Mouse (Mus musculus) bone marrow macrophage, adult 2 months (primary cell): ENCODE measurements around the gene Fndc3b. TPM values are rescaled to one million over a fixed set of nuclear protein-coding genes. Genes with fewer than 3 reads are reported as not detected.

ENCODE experiments used
- H3K27ac ChIP-seq: 2 replicates; pipeline ENCODE4 v1.5.1; 2012; ENCODE audit warnings: low read depth, low read length; ENCODE audit not compliant: insufficient read depth
- H3K4me1 ChIP-seq: 2 replicates; pipeline ENCODE4 v1.6.1; 2012; ENCODE audit warnings: low read length; ENCODE audit not compliant: control insufficient read depth, insufficient read depth
- H3K4me3 ChIP-seq: 2 replicates; pipeline ENCODE4 v1.5.1; 2012; ENCODE audit warnings: mild to moderate bottlenecking, low read length, moderate library complexity; ENCODE audit not compliant: insufficient read depth
- CTCF ChIP-seq: IDR thresholded peaks from 2 replicates; pipeline ENCODE4 v1.5.1; 2012; ENCODE audit warnings: low read depth, mild to moderate bottlenecking, low read length, moderate library complexity
- POLR2A ChIP-seq: IDR thresholded peaks from 2 replicates; pipeline ENCODE4 v1.6.1; 2012; ENCODE audit warnings: mild to moderate bottlenecking, low read depth, low read length, borderline replicate concordance
- polyA plus RNA-seq: library from polyadenylated mRNA; stranded (reverse); fragments of >200 nt; gene quantifications from 2 replicates; pipeline ENCODE4 v1.2.4, GENCODE M21; 2012; ENCODE audit not compliant: missing spikeins, insufficient read depth, insufficient read length

Fndc3b gene
- polyA plus RNA-seq, 1 experiment: 33.8 TPM

DNA sequence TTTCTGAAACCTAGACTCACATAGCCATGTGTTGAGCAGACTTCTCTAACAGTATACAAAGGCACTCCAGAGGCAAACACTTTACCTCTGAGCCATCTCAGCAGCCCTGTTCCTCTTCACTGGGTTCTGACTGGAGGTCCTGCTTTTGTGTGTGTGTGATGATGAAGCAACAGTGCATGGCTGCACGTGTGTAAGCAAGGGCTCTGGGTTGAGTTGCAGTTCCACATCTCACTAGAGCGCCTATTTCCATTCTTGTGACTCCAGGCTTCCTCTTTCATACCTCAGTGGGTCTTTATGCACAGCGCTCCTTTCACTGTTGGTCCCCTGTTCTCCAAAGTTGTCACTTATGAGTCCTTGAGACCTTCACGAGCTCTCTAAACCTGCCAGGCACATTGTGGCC lies 261.7 kb downstream of the Fndc3b start:
- H3K27ac ChIP-seq: peak overlapping the region; percentile 18; the same call in 1 of the 2 replicates

DNA sequence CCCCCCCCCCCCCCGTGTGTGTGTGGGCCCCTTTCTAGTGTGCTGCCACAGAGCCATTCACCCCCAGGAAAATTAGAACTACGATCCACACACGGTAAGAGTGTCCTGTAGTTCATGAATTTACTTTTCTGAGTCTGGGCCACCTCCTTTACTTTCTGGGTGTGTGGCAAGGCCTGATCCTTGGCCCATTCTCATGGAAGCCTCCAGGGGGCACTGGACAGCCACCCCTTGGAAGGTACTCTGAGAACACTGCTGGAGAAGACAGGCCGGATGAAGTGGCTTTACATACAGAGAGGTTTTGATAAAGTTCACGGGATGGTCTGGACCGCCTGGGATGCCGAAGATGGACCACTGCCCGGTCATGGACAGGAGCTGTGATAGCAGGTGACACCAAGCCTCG lies 262.7 kb downstream of the Fndc3b start:
- no peak overlapping the region for H3K27ac ChIP-seq
- TF ChIP-seq CTCF (no peak), POLR2A (no peak)
- H3K4me3 ChIP-seq: no peak overlapping the region
- peaks cover 33% of the 10 kb centered on the region for H3K4me1 ChIP-seq

More for the DNA sequence above, 261.7 kb downstream of the Fndc3b start:
- H3K4me3 ChIP-seq: no peak overlapping the region
- no peak for TF ChIP-seq POLR2A
- no peak for TF ChIP-seq CTCF
- H3K4me1 ChIP-seq: peaks cover 41% of the 10 kb centered on the region

DNA sequence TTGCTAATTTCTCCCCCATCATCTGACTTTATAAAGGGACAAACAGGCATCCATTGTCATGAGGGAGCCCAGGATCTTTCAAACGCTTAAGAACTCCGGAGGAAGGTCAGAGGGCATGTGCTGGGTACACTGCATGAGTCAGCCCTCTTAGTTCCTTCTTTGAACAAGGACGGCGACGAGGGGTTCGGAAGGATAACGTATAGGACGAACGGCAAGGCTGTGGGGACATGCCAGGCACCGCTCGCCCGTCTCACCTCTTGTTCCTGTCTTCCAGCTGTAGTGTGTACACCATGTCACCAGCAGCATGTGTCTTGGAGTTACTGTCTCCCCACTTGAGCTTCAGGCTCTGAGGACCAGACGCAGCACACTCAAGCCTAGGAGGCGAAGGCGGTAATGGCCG lies 271.4 kb downstream of the Fndc3b start:
- TF ChIP-seq CTCF (no peak), POLR2A (no peak)
- H3K4me3 ChIP-seq: no peak overlapping the region
- H3K4me1 ChIP-seq: peaks cover 19% of the 10 kb centered on the region
- H3K27ac ChIP-seq: peak overlapping the region; percentile 53

DNA sequence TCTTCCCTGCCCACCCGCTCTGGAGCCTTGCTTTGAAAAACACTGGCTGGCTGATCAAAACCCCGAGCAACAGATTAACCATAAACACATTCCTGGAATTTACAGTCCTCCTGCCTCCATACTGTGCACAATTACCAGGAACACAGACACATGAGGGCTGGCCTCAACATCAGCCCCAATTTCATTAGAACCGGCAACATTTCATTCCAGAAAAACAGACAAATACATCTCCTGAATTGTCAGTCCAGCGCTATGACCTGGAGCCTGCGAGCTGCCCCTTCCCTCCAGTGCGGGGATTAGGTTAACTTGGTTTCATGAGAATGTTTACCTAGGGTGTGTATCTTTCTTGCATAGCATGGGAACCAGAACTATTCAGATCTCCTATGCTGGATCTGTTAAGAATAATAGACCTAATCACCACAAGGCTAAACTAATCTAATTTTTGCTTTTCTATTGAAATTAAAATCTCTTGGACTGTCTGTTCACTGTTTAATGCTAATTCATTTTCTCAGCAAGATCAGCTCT lies 275.9 kb downstream of the Fndc3b start:
- no peak for TF ChIP-seq POLR2A
- no peak for TF ChIP-seq CTCF
- no peak overlapping the region for H3K4me3 ChIP-seq
- H3K4me1 ChIP-seq: peaks cover 31% of the 10 kb centered on the region
- no peak overlapping the region for H3K27ac ChIP-seq

DNA sequence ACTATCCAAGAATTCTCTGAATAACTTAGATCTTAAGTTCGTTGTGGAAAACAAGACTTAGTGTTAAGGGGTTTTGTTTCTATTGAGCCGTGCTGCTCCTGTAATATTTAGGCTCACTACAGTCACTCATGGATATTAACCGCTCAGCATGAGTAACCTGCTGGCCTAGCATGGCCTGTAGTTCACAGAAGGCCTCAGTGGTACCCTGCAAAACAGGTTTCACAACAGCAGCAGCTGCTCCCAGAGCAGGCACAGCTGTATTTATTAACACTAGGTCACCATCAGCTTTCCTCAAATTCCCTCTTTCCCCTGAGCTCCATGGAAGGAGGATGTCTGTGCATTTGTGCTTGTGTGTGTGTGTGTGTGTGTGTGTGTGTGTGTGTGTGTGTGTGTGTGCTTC lies 278.1 kb downstream of the Fndc3b start:
- peaks cover 15% of the 10 kb centered on the region for H3K4me1 ChIP-seq
- H3K27ac ChIP-seq: no peak overlapping the region
- no peak overlapping the region for H3K4me3 ChIP-seq
- no peak for TF ChIP-seq CTCF
- no peak for TF ChIP-seq POLR2A

DNA sequence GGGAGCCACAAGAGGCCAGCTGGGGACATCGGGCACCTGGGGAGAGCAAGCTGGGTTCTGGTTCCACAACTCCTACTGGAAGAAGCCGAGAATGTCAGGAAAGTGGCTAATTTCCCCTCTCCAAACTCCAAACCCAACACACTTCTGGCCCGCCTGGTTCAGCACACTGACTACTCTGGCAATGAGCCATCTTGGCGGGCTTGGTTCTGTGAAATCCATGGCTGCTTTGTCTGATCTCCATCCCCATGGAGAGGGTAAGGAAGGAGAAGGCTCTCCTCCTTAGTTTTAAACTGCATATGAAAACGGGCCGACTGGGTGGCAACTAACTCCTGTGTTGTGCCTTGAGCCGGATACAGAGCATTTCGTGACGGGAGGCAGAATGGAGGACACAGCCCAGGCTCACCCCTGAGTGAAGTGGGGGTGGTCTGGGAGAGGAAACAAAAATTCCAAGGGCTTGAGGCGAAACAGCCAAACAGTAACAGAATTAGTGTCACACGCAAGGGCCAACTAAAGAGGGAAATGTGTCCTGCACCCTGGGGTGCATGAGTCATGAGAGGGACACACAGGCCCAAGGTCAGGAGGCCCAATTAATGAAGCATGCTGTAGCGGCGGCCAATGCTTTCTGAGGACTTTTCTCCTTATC lies 280.4 kb downstream of the Fndc3b start:
- Histone ChIP-seq H3K4me3 (no peak overlapping the region), H3K27ac (no peak overlapping the region), H3K4me1 (peaks cover 15% of the 10 kb centered on the region)
- TF ChIP-seq CTCF: no peak
- no peak for TF ChIP-seq POLR2A

DNA sequence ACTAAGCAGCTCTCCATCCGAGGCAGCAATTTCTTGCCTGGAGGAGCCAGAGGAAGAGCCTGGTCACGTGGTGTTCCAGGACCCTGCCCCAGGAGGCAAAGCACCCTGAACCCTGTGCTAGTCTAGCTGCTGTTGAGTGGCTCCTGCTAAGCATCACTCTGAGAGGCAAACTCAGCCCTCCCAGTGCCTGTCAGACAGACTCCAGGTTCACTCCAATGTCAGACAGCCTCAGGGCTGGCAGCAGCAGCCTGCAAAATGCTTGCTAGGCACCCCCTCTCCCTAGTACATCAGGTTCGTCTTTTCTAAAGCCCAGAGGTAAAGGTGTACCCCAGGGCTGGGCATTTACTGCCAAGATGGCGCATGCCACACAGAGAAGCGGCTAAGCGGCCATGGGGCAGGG lies 283.7 kb downstream of the Fndc3b start:
- H3K4me1 ChIP-seq: peaks cover 15% of the 10 kb centered on the region
- TF ChIP-seq POLR2A: no peak
- H3K27ac ChIP-seq: no peak overlapping the region
- no peak overlapping the region for H3K4me3 ChIP-seq

DNA sequence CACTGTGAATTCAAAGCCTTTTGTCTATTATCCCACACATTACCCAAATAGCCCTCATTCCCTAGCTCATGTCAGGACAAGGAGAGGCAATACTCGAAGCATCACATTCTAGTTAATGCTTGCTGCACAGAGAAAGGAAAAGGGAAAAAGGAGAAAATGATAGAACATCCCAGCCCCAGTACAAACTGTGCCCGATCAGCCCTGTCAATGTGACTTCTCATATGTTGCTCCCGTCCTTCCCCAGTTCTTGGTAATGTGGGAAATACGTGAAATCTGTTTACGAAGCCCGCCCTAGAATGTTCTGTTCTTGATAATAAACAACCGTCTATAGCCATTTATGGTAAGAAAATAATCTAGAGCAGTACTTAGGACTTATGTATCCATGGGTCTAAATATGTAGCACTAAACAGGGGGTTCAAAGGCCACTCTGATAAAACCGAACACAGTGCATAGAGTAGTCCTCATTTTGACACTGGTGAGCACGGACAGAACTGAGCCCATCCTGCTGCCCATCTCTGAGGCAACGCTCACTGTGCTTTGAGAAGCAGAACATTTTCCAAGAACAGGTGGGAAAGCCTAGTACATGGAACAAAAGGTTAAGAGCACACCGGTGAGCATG lies 286.9 kb downstream of the Fndc3b start:
- Histone ChIP-seq H3K4me3 (no peak overlapping the region), H3K4me1 (no peaks in the 10 kb centered on the region), H3K27ac (no peak overlapping the region)
- TF ChIP-seq CTCF (no peak), POLR2A (no peak)

DNA sequence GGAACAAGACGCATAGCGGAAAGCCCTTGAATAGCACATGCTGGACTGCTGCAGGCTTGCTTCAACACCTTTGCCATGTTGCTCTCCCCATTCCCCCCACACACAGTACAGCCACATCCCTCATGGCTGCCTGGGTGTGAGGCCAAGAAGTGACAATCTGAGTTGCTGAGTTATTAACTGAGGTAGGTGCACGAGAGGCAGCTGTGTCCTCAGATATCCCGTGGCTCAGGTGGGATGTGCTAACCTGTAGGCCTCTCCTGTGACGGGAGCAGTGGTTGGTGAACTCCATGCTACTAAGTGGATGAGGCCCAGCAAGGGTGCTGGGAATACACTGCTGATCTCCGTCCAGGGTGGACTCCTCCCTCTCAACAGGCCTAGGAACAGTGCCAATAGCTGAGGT lies 288.6 kb downstream of the Fndc3b start:
- no peak overlapping the region for H3K27ac ChIP-seq
- TF ChIP-seq CTCF: no peak
- TF ChIP-seq POLR2A: no peak

DNA sequence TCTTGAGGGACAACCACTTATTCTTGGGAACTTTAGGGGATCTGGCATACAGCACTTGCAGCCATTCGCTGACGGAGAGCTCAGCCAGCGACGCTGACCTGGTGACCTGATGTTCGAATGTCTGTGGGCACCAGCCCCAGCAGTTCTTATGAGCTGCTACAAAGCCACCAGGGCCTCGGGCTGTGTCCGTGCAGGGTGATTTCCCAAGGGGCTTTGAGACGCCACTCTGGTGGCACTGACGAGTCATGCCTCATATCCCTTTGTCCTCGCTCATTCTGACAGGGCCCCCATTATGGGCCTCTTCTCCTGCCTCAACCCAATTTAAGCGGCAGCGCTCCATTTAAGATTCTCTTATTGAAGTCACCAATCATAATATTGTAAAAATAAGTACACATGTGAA lies 289.1 kb downstream of the Fndc3b start:
- no peak for TF ChIP-seq POLR2A
- no peak for TF ChIP-seq CTCF
- no peak overlapping the region for H3K27ac ChIP-seq
- H3K4me3 ChIP-seq: no peak overlapping the region
- no peaks in the 10 kb centered on the region for H3K4me1 ChIP-seq

More for the DNA sequence above, 288.6 kb downstream of the Fndc3b start:
- H3K4me1 ChIP-seq: no peaks in the 10 kb centered on the region
- H3K4me3 ChIP-seq: no peak overlapping the region

DNA sequence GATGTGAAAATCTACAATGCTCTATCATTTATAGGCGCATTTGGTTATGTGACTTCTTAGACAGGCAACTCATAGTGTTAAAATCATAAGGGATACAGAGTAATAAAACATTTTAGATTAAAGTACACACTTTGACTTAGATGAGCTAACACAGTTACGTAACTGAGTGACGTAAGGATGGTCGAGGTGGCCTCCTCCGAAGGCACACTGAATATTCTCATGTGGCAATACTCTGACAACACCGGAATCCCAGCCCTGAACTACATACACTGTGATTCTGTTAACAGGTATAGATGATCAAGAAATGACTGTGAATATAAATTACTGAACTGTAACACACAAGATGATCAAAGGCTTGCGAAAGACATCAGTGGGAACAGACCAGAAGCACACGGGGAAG lies 292.5 kb downstream of the Fndc3b start:
- TF ChIP-seq POLR2A: no peak
- TF ChIP-seq CTCF: no peak
- no peaks in the 10 kb centered on the region for H3K4me1 ChIP-seq
- no peak overlapping the region for H3K27ac ChIP-seq
- H3K4me3 ChIP-seq: no peak overlapping the region
